Mouse (Mus musculus): ENCODE data around the gene Psmd7.
"Not testable (repeated sequence)": the region's sequence is repeated elsewhere in the genome, so short reads cannot be mapped to it uniquely, and the experiment has no call there.

Psmd7 gene

GRCm38 (mm10) chr8:107587995-107588780 is at the start of gene Psmd7:
TSS of gene Psmd7 (minus strand) at chr8:107588464.
- peak; percentile 76 for DNase-seq (ENCODE audit: low read depth)

DNA sequence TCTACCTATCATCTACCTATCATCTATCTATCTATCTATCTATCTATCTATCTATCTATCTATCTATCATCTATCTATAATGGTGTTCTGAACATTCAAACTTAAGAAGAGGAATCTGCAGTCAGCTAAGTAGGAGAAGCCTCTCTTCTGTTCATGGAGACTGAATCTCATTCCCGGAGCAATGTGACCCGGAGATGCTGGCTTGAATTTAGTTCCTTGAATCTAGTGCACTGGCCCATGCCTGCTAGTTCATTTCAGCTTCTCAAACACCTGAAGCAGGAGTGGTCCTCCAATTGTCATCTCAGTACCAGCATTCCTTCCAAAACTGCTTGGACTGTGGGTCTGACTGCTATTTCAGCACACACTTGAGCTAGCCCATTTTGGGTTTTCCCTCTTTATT is 45.5 kb upstream of the Psmd7 start:
- DNase-seq (ENCODE audit: low read depth), result no peak

DNA sequence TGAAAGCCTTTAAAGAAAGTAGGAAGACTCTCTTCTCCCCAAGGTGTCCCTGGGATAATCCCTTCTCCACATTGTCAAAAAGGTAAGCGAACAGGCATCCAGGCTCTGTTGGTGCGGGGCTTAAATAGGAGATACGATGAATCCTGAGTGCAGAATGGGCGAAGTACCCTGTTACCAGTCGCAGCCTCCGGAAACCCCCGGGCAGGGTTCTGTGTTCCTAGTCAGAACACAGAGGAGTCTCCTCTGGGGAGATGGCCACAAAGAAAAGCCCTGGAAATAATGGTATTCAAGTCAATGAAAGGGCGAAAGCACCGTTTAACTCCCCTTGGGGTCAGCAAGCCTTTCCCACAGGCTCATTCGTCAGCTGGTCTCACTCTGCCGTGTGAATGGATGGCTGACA is 41.4 kb upstream of the Psmd7 start:
- DNase-seq (ENCODE audit: low read depth), result no peak

GRCm38 (mm10) chr8:107628501-107629149 is 40.4 kb upstream of the Psmd7 start:
- DNase-seq (ENCODE audit: low read depth), result no peak

GRCm38 (mm10) chr8:107627881-107628280 is 39.6 kb upstream of the Psmd7 start:
- DNase-seq (ENCODE audit: low read depth), result no peak

GRCm38 (mm10) chr8:107624301-107624700 is 36.0 kb upstream of the Psmd7 start:
- not testable (repeated sequence) for DNase-seq (ENCODE audit: low read depth)

DNA sequence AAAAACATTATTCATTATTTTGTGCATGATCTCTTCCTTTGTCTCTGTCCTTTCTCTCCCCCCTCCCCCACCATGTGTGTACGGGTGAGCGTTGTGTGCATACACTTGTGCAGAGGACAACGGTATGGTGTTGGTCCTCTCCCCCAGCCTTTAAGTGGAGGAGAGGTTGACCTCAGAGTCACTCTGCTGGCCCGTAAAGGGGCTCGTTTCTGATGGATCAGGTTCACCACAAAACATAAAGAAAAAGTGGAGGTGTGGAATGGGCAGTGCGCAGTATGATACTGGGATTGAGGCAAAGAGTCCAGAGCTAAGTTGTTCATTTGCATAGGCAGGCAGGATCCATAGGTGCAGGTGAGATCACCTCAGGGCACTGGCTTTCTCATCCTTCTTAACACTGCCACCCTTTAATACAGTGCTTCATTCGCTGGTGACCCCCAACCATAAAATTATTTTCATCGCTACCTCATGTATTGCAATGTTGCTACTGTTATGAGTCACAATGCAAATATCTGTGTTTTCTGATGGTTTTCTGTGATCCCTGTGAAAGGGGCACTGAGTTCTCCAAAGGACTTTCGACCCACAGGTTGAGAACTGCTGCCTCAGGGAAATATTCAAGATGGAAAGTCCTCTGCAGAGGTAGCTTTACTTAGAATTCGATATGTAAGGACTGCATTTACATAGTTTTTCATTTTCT is 33.8 kb upstream of the Psmd7 start:
- DNase-seq (ENCODE audit: low read depth), result no peak

GRCm38 (mm10) chr8:107621136-107621535 is 32.9 kb upstream of the Psmd7 start:
- DNase-seq (ENCODE audit: low read depth), result no peak

GRCm38 (mm10) chr8:107618499-107618898 is 30.2 kb upstream of the Psmd7 start:
- DNase-seq (ENCODE audit: low read depth), result no peak

- no peak for DNase-seq (ENCODE audit: low read depth)
These were observed 25.1 kb upstream of the Psmd7 start for GRCm38 (mm10) chr8:107613411-107613810.

GRCm38 (mm10) chr8:107610845-107611244 is 22.6 kb upstream of the Psmd7 start:
- DNase-seq (ENCODE audit: low read depth), result no peak

DNA sequence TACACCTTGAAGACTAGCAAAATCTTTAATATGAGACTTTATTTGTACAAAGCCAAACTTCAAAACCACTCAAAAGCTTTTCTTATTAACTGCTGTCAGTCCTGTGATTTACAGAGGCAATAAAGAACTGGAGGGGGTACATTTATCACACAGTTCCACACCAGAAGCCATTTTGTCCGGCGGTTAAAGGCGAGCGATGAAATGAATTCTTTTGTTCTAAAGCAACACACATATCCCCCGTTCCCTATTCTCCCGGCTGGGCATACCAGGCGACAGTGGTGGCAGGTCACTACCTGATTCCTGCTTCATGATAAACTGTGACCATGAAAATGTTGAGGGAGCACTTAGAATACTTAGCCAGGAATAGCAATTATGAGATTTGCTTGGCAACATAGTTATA is 20.5 kb upstream of the Psmd7 start:
- DNase-seq (ENCODE audit: low read depth), result no peak

GRCm38 (mm10) chr8:107603026-107603425 is 14.8 kb upstream of the Psmd7 start:
- DNase-seq (ENCODE audit: low read depth), result peak; percentile 57

- no peak for DNase-seq (ENCODE audit: low read depth)
These were observed 11.4 kb upstream of the Psmd7 start for GRCm38 (mm10) chr8:107599691-107600090.

GRCm38 (mm10) chr8:107597731-107598130 is 9.5 kb upstream of the Psmd7 start:
- no peak for DNase-seq (ENCODE audit: low read depth)

DNA sequence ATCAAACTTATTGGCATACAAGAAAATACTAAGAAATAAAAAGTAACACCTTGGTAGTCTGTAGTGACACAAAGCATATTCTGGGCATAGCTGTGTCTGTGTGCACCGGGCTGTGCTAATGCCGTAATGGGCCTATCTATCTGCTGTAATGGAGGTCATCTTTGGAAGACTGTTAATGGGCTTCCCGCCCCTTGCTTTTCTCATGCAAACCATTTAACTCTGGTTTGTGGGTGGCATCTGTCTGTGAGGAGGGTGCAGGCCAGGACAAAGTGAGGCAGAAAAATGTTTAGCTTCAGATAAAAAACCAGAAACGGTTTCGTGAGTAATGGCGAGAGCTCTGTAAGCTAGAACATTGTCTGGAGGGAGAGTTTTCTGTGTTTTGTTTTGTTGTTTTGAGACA is 6.6 kb upstream of the Psmd7 start:
- no peak for DNase-seq (ENCODE audit: low read depth)

DNA sequence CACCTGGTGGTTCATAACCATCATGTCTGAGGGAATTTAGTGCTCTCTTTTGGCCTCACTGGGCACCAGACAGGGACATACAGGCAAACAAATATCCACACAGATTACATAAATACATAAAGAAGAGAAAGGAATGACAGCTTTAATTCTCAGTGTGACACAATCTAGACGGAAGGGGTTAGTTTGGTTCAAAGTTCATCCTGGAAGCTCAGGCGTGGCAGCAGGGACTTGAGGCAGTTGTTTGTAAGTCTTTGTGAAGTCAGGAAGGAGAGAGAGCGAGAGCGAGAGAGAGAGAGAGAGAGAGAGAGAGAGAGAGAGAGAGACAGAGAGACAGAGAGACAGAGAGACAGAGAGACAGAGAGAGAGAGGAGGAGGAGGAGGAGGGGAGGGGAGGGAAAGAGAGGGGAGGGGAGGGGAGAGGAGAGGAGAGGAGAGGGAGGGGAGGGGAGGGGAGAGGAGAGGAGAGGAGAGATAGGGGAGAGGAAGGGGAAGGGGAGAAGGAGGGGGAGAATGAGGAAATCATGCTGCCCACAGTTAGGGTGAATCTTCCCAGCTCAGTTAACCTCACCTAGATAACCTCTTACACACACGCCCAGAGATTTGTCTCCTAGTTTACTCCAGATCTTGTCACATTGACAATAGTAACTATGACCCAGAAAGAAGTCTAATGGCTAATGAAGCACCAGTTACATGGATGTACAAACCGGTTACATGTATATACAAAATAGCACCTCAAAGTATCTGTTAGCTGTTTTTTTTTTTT is 5.9 kb upstream of the Psmd7 start:
- no peak for DNase-seq (ENCODE audit: low read depth)

GRCm38 (mm10) chr8:107587429-107587994 is 752 bp downstream of the Psmd7 start:
- no peak for DNase-seq (ENCODE audit: low read depth)

DNA sequence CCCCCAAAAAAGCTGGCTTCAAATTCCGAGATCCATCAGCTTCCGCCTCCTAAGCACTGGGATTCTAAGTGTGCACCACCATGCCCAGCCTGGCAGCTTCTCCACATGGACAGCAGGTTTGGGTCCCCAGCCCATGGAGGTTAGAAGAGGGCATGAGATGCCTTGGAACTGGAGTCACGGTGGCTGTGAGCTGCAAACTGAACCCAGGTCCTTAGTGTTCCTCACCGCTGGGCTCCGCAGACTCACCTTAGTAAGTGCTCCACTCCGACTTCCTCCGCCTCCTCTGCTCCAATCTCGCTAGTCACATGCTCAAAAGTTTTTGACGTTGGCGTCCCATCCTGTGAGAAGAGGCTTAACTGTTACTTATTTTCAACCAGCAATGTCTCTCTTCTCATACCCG is 6.1 kb downstream of the Psmd7 start:
- DNase-seq (ENCODE audit: low read depth), result no peak

DNA sequence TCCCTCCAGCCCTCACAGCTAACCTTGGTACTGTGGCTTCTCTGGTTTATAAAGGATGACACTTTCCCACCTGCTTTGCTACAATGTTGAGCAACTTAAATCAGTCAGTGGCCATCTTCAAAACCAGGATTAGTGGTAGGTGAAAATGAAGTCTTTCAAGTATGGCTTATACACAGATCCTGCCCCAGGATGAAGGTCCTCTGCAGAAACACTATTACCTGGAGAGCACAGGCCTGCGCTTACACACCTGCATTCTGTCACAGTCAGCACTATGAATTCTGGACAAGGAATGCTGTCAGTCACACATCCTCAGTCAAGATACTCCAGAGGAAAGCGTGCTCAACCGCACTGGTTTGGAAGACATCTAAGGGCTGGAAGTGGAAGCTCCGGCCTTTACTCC is 6.7 kb downstream of the Psmd7 start:
- DNase-seq (ENCODE audit: low read depth), result no peak

DNA sequence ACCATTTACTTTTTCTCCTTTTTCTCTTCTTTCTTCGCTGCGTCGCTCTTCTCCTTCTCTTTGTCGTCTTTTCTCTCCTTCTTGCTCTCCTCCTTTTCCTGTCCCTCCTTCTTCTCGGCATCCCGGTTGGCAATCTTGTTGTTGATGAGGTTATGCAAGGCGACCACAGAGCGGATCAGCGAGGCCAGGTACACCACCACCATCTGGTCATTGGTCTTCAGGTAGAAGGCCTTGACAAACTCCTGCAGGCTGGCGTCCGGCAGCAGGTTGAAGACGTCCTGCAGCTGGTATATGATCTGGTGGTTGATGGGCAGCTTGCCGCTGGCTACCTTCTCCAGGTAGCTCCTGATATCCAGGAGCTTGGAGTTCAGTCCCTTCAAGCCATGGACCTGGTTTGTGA is 7.4 kb downstream of the Psmd7 start:
- DNase-seq (ENCODE audit: low read depth), result no peak

DNA sequence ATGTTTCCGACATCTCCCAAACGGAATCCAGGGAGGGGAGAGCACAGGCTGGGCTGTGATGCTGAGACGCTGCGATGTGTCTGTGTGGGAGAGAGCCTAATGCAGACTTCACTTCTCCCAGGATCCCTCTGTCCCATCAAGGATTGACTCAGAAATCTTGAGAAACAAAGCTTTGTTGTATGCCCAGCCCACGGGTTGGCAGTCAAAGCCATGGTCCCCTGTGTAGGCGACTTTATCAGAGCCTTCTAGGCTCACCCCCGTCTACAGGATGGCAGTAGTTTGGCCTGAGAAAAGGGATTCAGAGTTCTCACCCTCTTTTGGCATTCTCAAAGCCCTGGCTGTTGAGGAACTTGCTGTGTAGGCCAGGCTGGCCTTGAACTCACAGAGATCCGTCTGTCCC is 9.7 kb downstream of the Psmd7 start:
- no peak for DNase-seq (ENCODE audit: low read depth)

Measured in fibroblast of lung, adult 2 months (primary cell).